Mouse (Mus musculus) heart, adult 18-20 months (tissue): ENCODE results near the gene Ascl2. TPM values are rescaled to one million over a fixed set of nuclear protein-coding genes. Genes with fewer than 3 reads are reported as not detected.

Experiments used
- DNase-seq, 2 experiments: peaks; one replicate each; pipeline ENCODE4 v3.0.0; 2021 to 2022; ENCODE audit warnings: mixed read lengths in 1 of 2
- total RNA-seq, 2 experiments: library from RNA; stranded (reverse); gene quantifications; 2 replicates each; pipeline ENCODE4 v1.2.3; 2021

The Ascl2 gene
- total RNA-seq, 2 experiments from 2014 or later: not detected

GRCm38 (mm10) chr7:143002679-143003078, 33.6 kb upstream of the Ascl2 start:
- DNase-seq: no peak

- DNase-seq: no peak
Observed at GRCm38 (mm10) chr7:142997403-142998150, 28.5 kb upstream of the Ascl2 start.

- no peak for DNase-seq
Observed at GRCm38 (mm10) chr7:142996998-142997397, 27.9 kb upstream of the Ascl2 start.

GRCm38 (mm10) chr7:142995630-142996338, 26.7 kb upstream of the Ascl2 start:
- no peak for DNase-seq

- DNase-seq: no peak
Observed at GRCm38 (mm10) chr7:142995004-142995403, 25.9 kb upstream of the Ascl2 start.

GRCm38 (mm10) chr7:142987718-142988117, 18.7 kb upstream of the Ascl2 start:
- no peak for DNase-seq

- DNase-seq: no peak
Observed at GRCm38 (mm10) chr7:142985146-142985545, 16.1 kb upstream of the Ascl2 start.

GRCm38 (mm10) chr7:142981908-142982307, 12.8 kb upstream of the Ascl2 start:
- no peak for DNase-seq

GRCm38 (mm10) chr7:142967884-142968808, 918 bp downstream of the Ascl2 start:
- peak; percentile 40 to 52 for DNase-seq

- DNase-seq: peak; percentile 33 to 47
Observed at GRCm38 (mm10) chr7:142967414-142967883, 1.6 kb downstream of the Ascl2 start.

GRCm38 (mm10) chr7:142959752-142960151, 9.3 kb downstream of the Ascl2 start:
- DNase-seq: no peak

GRCm38 (mm10) chr7:142958817-142959216, 10.2 kb downstream of the Ascl2 start:
- no peak for DNase-seq

- no peak for DNase-seq
Observed at GRCm38 (mm10) chr7:142956018-142956417, 13.0 kb downstream of the Ascl2 start.

- DNase-seq: no peak
Observed at GRCm38 (mm10) chr7:142949568-142949967, 19.5 kb downstream of the Ascl2 start.

GRCm38 (mm10) chr7:142937631-142938030, 31.4 kb downstream of the Ascl2 start:
- DNase-seq: no peak

- DNase-seq: no peak
Observed at GRCm38 (mm10) chr7:142935708-142936107, 33.4 kb downstream of the Ascl2 start.

- DNase-seq: no peak
Observed at GRCm38 (mm10) chr7:142932469-142932868, 36.6 kb downstream of the Ascl2 start.

- DNase-seq: no peak
Observed at GRCm38 (mm10) chr7:142931028-142931427, 38.0 kb downstream of the Ascl2 start, which contains the start of gene Th. Gene Th, minus strand, starts transcription at chr7:142931128.

- peak; percentile 34 to 41 for DNase-seq
Observed at GRCm38 (mm10) chr7:142929516-142929915, 39.5 kb downstream of the Ascl2 start.

- no peak for DNase-seq
Observed at GRCm38 (mm10) chr7:142927293-142927692, 41.8 kb downstream of the Ascl2 start.

- peak; percentile 63 to 90 for DNase-seq
Observed at GRCm38 (mm10) chr7:142918641-142919628, 50.1 kb downstream of the Ascl2 start.
